Mouse (Mus musculus): ENCODE data around the gene Samd5.

Gene Samd5

GRCm38 (mm10) chr10:9650050-9650825 is 24.8 kb downstream of the Samd5 start:
- no peak for DNase-seq (ENCODE audit: low spot score)

- no peak for DNase-seq (ENCODE audit: low spot score)
These were observed 26.5 kb downstream of the Samd5 start for GRCm38 (mm10) chr10:9648464-9648863.

GRCm38 (mm10) chr10:9647741-9648140 is 27.3 kb downstream of the Samd5 start:
- no peak for DNase-seq (ENCODE audit: low spot score)

DNA sequence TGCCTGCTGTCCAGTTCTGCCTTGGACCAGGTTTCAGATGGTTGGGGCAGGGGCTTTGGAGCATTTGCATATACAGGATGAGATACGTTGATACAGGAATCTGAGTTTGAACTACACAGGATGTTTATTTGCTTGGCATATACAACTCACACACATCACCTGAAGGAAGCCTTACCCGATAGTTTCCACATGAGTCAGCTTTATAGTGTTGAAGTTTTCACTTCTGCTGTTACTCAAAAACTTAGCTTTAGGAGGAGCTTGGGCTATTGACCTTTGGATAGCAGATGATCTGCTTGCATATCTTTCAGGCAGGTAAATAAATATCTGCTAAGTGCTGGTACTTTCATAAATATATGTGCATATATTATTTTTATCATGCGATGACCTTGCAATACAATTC is 28.6 kb downstream of the Samd5 start:
- DNase-seq (ENCODE audit: low spot score): no peak

DNA sequence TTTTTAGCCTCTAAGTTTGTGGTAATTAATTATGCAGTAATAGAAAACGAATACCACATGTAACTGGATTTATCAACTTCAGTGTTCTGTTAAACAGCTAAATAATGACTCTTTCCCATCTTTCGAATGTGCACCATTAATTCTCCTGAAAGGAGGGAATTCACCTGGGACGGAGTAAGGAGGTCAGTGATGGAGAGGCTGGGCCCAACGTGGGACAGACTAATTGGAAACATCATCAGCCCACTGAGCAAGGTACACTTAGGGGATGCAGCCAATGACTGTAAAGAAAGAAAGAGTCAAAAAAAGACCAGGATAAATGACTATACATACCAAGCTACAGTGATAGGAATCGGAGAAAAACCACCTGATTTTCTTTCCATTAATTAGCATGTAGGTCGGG is 31.5 kb downstream of the Samd5 start:
- DNase-seq (ENCODE audit: low spot score): no peak

DNA sequence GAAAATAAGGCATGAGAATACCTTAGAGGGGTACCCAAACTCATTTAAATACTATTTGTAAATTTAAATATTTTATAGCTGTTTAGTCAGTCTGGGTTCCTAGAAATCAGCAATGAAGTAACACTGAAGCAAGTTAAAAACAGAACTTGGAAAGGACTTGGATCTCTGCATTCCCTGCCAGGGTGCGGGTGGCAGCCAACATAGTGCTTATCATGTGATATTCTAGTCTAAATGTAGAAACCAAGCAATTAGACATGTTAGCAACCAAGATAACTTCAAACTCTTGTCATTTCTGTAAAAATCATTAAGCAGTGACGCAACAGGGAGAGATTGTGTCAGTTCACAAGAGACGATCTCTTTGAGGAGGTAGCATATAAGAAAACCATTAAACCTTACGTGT is 32.9 kb downstream of the Samd5 start:
- no peak for DNase-seq (ENCODE audit: low spot score)

GRCm38 (mm10) chr10:9640678-9641077 is 34.3 kb downstream of the Samd5 start:
- DNase-seq (ENCODE audit: low spot score): no peak

DNA sequence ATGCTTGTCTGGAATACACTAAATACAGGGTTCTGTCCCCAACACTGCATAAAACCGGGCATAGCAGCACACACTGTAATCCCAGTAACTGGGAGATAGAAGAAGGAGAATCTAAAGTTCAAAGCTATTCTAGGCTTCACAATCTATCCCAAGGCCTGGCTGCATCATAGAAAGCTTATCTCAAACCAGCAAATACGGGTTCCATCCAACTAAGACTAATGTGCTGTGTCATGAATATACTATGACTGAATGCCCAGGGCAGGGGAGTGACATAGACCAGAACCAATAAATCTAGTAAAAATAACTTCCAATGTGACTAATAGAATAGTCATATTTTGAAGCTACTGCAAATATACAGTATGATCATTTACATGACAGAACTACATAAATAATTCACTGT is 35.0 kb downstream of the Samd5 start:
- DNase-seq (ENCODE audit: low spot score): no peak

DNA sequence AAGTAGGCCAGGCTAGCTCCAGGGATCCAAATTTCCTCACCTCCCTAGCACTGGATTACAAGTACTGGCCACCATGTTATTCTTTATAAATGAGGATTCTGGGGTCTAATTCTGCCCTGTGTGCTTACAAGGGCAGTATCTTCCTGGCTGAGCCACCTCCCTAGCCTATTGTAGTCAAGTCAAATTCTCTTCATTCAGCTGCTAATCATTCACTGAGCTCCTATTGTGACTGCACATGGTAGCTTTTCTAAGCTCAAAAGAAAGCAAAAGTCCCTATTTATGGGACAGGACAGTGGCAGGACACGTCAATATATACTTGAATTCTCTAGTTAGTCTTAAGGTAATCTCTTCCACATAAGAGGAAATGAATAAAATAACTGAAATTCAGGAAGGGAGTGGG is 49.7 kb downstream of the Samd5 start:
- no peak for DNase-seq (ENCODE audit: low spot score)

GRCm38 (mm10) chr10:9621926-9622688 is 52.9 kb downstream of the Samd5 start:
- DNase-seq (ENCODE audit: low spot score): no peak

DNA sequence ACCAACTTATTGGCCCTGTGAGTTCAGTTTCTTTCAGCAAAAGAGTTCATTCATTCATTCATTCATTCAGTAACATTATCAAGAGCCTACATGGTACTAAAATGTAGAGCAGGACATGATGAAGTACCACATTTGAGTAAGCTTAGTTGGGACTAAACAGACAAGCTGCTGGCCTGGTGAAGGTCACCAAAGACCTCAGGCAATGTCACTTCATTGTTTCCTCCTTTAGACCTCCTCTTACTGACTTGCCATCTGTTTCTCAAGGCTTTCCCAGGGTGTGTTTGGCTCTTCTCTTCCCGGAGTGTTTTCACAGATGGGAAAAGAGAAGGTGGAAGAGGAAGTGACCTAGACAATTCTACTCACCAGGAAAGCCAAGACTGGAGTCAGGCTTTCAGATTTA is 54.0 kb downstream of the Samd5 start:
- no peak for DNase-seq (ENCODE audit: low spot score)

DNA sequence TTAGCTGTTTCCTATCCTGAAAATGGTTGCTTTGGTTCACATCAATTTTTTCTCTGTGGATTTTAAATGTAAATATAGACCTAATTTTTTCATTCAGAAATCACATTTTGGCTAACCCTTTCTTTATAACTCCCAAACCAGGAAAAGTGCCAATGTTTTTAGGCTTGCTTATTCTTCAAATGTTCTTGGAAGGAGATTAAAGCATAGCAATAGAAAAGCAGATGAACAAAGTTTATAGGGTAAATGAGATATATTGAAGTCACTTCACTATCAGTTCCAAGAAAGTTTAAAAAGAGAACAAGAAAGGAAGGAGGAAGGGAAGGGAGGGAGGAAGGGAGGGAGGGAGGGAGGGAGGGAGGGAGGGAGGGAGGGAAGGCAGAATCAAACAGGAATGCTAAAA is 60.0 kb downstream of the Samd5 start:
- no peak for DNase-seq (ENCODE audit: low spot score)

DNA sequence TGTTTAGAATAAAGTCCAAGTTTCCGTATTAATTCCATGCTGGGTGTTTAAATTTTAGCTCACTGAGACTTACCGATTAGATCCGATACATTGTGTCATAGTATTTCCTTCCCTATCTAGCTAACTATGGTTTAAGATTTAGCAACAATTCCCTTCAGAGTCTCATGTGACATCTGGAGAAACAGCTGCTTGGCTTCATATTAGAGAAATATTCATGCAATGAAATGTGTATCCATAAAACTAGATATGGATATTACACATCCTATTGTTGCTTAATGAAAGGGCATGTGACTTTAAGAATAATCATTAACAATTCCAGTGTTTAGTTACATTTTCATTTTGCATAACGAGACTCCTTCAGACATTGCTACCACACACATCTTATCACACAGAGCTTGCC is 66.2 kb downstream of the Samd5 start:
- no peak for DNase-seq (ENCODE audit: low spot score)

DNA sequence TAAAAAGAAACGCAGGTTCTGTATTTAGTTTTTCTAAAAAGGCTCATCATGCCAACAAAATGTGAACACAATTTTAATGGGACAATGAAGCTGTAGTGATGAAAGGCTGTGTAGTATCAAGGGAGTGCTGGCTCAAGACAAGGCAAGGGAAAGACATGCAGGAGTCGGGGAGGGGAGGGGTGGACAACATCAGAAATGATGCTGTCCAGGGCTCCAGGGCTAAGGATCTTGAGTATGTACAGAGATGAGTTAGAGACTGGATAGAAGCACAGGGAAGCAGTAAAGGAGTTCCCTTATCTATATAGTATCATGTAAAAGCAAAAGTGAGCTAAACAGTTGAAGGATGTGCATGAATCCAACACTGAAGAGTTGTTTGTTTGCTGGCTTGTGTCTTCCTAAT is 67.9 kb downstream of the Samd5 start:
- no peak for DNase-seq (ENCODE audit: low spot score)

DNA sequence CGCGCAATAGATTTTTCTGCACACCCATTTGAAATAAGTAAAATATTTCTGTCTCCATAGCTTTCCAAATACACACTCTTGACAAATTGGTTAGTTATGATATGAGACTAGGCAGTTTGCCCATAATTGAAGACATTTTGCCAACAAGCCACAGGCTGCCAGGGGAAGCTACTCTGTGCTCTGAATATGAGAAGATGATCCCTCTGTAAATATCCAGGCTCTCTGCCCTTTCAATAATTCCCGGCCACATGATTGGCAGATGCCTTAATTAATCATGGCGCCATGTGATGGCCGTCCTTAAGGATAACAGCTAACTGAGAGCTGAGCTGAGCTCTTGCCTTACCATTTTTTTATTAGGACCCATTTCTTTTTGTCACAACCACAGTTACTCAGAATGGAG is 69.4 kb downstream of the Samd5 start:
- no peak for DNase-seq (ENCODE audit: low spot score)

- no peak for DNase-seq (ENCODE audit: low spot score)
These were observed 71.7 kb downstream of the Samd5 start for GRCm38 (mm10) chr10:9603290-9603689.

GRCm38 (mm10) chr10:9602845-9603244 is 72.2 kb downstream of the Samd5 start:
- no peak for DNase-seq (ENCODE audit: low spot score)

- no peak for DNase-seq (ENCODE audit: low spot score)
These were observed 72.6 kb downstream of the Samd5 start for GRCm38 (mm10) chr10:9602389-9602788.

GRCm38 (mm10) chr10:9596228-9596627 is 78.8 kb downstream of the Samd5 start:
- DNase-seq (ENCODE audit: low spot score): no peak

GRCm38 (mm10) chr10:9594666-9595065 is 80.3 kb downstream of the Samd5 start:
- DNase-seq (ENCODE audit: low spot score): no peak

- no peak for DNase-seq (ENCODE audit: low spot score)
These were observed 84.4 kb downstream of the Samd5 start for GRCm38 (mm10) chr10:9590606-9591005.

DNA sequence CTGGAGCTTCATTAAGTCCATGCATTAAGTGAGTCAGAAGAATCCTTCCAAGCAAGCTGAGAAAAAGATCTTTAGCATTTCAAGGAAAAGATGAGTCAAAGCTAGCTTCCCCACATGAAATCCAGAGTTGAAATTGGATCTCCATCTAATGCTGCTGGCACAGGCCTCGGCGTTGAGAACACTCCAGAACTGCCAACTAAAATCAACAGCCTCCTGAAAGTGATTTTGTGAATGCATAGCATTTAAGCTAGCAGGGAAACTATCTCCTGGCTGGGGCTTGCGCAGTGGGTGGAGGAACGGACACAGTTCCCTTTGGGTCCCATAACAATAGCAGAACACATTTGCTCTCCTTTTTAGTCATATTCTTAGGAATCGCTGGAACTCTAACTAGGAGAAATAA is 88.7 kb downstream of the Samd5 start:
- DNase-seq (ENCODE audit: low spot score): no peak

GRCm38 (mm10) chr10:9579374-9579773 is 95.6 kb downstream of the Samd5 start:
- no peak for DNase-seq (ENCODE audit: low spot score)

DNA sequence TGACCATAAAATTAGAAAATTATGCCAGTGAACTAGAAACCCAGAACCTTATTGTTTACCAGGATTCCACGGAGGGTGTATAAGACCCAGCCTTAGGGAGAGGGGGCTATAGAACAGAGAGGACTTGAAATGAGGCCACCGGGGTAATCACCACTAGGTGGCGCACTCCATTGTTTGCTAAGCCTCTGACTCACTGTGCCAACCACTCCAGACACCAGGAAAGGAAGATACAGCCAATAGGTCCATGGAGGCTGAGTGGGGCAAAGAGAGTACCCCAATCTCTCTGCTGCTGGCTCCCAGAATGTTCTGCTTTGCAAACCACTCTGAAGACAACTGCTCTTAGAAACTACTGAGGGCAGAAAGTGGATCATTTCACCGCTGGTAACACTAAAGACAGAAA is 99.4 kb downstream of the Samd5 start:
- DNase-seq (ENCODE audit: low spot score): peak; percentile 7

Data from spleen, adult 12 weeks (tissue).